Mouse (Mus musculus) liver, postnatal 0 days (tissue): ENCODE results near the gene Slc27a1.
"Not testable (repeated sequence)": the region's sequence is repeated elsewhere in the genome, so short reads cannot be mapped to it uniquely, and the experiment has no call there.

Source experiments
- CTCF ChIP-seq: sonication (generic); IDR thresholded peaks from 2 replicates; pipeline ENCODE4 v1.5.1; 2016; ENCODE audit warnings: antibody characterized with exemption, low read depth
- EP300 ChIP-seq: IDR thresholded peaks from 2 replicates; pipeline ENCODE4 v1.6.1; 2016; ENCODE audit warnings: antibody characterized with exemption, low read depth, mild to moderate bottlenecking

DNA sequence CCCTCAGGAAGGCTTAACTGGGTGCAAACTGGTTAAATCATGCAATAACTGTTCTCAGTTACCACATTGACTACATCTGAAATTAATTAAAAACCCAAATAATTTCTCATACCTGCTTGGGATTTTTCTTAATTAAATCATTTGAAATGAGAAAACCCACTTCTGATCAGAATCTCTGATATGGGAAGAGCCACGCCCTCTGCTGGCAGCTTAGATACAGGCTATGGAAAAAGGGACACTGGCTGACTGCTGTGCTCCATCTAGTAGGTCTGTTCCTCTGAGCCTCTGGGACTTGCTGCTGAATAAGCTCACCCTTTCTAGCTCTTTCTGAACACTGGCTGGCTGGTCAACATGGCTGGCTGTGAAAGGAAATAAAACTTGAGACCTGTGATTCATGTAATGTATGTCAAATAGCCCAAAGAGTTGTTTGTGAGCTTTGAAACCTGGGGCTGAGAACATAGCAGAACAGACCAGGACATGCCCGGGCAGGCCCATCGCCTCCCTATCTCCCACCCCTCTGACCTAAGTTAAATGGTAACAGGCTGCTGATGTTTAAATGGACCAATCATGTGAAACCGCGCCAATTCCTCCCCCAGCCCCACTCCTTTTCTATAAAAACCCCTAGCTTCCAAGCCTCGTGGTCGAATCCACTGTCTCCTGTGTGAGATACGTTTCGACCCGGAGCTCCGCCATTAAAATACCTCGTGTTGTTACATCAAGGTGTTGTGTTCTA lies 37.8 kb upstream of the Slc27a1 start:
- peak; percentile 58 for TF ChIP-seq CTCF
- TF ChIP-seq EP300: not testable (repeated sequence)
